Mouse (Mus musculus): Measurements from ENCODE around the gene Jmjd4. TPM values are rescaled to one million over a fixed set of nuclear protein-coding genes. Genes with fewer than 3 reads are reported as not detected.

The Jmjd4 gene
- total RNA-seq, 2 experiments from 2014 or later: 25.7 to 25.9 TPM

GRCm38 (mm10) chr11:59460459-59460858 lies 10.6 kb downstream of the Jmjd4 start:
- no peak for DNase-seq (ENCODE audit: low spot score in 2 of 2)

GRCm38 (mm10) chr11:59471413-59472325 lies 21.8 kb downstream of the Jmjd4 start:
- DNase-seq (ENCODE audit: low spot score in 2 of 2): no peak

GRCm38 (mm10) chr11:59472326-59472677 lies 22.5 kb downstream of the Jmjd4 start, which contains the start of gene Zfp867:
Zfp867 (minus strand) TSS chr11:59472474.
- DNase-seq (ENCODE audit: low spot score in 2 of 2): peak; percentile 87 to 90

DNA sequence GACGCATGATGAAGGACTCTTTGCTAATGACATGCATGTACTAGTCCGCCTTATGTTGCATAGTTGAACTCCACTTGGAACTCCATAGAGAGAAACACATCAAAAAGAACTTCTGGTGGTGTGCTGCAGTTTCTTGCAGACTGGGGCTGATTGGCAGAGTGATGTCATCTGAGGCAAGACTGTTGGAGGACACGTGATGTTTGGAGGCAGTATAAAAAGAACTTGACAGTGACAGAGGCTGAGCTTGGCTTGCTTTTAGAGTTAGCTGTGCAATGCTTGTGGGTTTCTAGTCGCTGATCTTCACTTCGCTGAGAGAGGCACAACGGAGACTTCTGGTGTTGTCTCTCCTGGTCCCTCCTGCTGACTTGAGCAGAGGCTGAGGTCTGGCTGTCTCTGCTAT lies 27.4 kb downstream of the Jmjd4 start:
- no peak for DNase-seq (ENCODE audit: low spot score in 2 of 2)

GRCm38 (mm10) chr11:59483212-59483611 lies 33.4 kb downstream of the Jmjd4 start:
- DNase-seq (ENCODE audit: low spot score in 2 of 2): peak in 1 of 2 experiments; percentile 58

GRCm38 (mm10) chr11:59485641-59486040 lies 35.8 kb downstream of the Jmjd4 start:
- DNase-seq (ENCODE audit: low spot score in 2 of 2): no peak

DNA sequence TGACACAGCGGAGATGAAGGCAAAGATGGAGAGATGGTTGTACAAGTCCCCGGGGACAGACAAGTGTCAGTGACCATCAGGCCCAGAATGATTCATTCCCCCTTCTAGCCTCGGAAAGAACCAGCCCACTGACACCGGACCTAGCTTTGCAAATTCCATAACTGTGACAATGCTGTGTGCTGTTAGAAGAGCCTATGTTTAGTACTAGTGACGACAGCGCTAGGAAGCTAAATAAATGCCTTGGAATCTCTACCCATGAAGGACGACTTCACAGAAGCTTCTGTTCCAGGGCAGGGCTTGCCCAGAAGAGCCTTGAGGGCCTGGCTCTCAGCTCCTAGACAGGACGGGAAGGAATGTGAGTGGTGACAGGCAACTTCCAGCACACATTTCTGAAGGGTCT lies 36.4 kb downstream of the Jmjd4 start:
- DNase-seq (ENCODE audit: low spot score in 2 of 2): no peak

- peak in 1 of 2 experiments; percentile 32 for DNase-seq (ENCODE audit: low spot score in 2 of 2)
These were observed 46.9 kb downstream of the Jmjd4 start for GRCm38 (mm10) chr11:59496672-59497310.

- no peak for DNase-seq (ENCODE audit: low spot score in 2 of 2)
These were observed 47.9 kb downstream of the Jmjd4 start for GRCm38 (mm10) chr11:59497747-59498146.

GRCm38 (mm10) chr11:59501978-59502700 lies 52.3 kb downstream of the Jmjd4 start:
- no peak for DNase-seq (ENCODE audit: low spot score in 2 of 2)

DNA sequence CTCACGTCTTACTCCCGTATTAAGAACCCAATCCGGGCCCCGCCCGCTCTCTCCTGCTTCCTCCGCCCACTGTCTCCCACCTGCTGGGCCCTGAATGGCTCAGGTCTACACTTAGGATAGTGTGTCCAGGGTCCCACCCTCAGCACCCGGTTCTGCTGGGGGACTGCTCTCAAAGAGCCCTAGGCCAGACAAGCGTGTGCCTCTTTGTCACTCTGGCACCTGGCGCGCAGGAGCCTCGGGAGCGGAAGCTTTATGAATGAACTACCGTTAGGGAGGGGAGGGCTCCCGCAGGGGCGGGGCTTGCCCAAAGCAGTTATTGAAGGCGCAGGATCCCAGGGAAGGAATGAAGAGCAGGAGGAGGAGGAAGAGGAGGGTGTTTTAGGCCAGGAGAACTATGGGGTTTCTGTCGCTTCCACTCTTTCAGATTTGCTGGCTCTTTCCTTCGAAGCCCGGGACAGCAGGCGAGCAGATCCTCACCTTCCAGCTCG lies 55.5 kb downstream of the Jmjd4 start:
- DNase-seq (ENCODE audit: low spot score in 2 of 2): peak; percentile 58 to 61

GRCm38 (mm10) chr11:59505839-59506712 lies 56.2 kb downstream of the Jmjd4 start:
- peak; percentile 71 to 73 for DNase-seq (ENCODE audit: low spot score in 2 of 2)

- no peak for DNase-seq (ENCODE audit: low spot score in 2 of 2)
These were observed 56.8 kb downstream of the Jmjd4 start for GRCm38 (mm10) chr11:59506713-59507074.

Other genes with a start within 250 kb of the Jmjd4 start
- 10 to 100 TPM; 43.8 to 44.4 TPM for gene Mrpl55, start 247.6 kb upstream of the Jmjd4 start, total RNA-seq (2021)
- 10 to 100 TPM; 20.6 to 21.2 TPM for gene 2310033P09Rik, start 241.7 kb upstream of the Jmjd4 start, total RNA-seq (2021)
- gene Arf1, start 221.8 kb upstream of the Jmjd4 start, total RNA-seq (2021): 100 to 1,000 TPM; 451 to 469 TPM
- gene Wnt3a, start 159.3 kb upstream of the Jmjd4 start, total RNA-seq (2021): under 1 TPM in 1 of 2 experiments, not detected in 1; 0.12 TPM
- 10 to 100 TPM; 11.9 to 17.2 TPM for gene Wnt9a, start 143.1 kb upstream of the Jmjd4 start, total RNA-seq (2021)
- not detected for gene Prss38, start 74.4 kb upstream of the Jmjd4 start, total RNA-seq (2021)
- 100 to 1,000 TPM; 396 to 405 TPM for gene Snap47, start 1.1 kb downstream of the Jmjd4 start, total RNA-seq (2021)
- gene Zfp867, start 22.4 kb downstream of the Jmjd4 start, total RNA-seq (2021): 1 to 10 TPM; 3.4 to 3.5 TPM
- gene Zkscan17, start 76.7 kb downstream of the Jmjd4 start, total RNA-seq (2021): 10 to 100 TPM in 1 of 2 experiments, 1 to 10 TPM in 1; 8.1 to 11.1 TPM
- 1 to 10 TPM; 1.0 to 1.1 TPM for gene Nlrp3, start 91.5 kb downstream of the Jmjd4 start, total RNA-seq (2021)
- gene Olfr222, start 126.2 kb downstream of the Jmjd4 start, total RNA-seq (2021): not detected
- gene Olfr223, start 143.2 kb downstream of the Jmjd4 start, total RNA-seq (2021): not detected
- gene Mprip, start 211.3 kb downstream of the Jmjd4 start, total RNA-seq (2021): 100 to 1,000 TPM; 279 to 287 TPM